Mouse (Mus musculus) limb, embryonic 11.5 days (tissue): ENCODE measurements around the gene Folr1. TPM values are rescaled to one million over a fixed set of nuclear protein-coding genes. Genes with fewer than 3 reads are reported as not detected.

Experiments
- ATAC-seq: fragments of 200-750 bp; cut with Nextera tagmentation; 2 replicates; pipeline ENCODE4 v1.8.0; 2017; ENCODE audit warnings: low read depth; ENCODE audit not compliant: insufficient number of reproducible peaks, low FRiP score, low TSS enrichment
- DNase-seq: peaks from one replicate; pipeline ENCODE4 v3.0.0-alpha.2; 2015; ENCODE audit warnings: low spot score
- H3K27ac ChIP-seq: fragments of 300-500 bp; sonication (generic); replicated peaks from 2 replicates; pipeline ENCODE4 v1.5.1; 2014; ENCODE audit warnings: low read depth, mild to moderate bottlenecking, low read length
- H3K27me3 ChIP-seq: fragments of 300-500 bp; sonication (generic); 2 replicates; pipeline ENCODE4 v1.6.1; 2014; ENCODE audit warnings: mild to moderate bottlenecking, low read length, mixed read lengths; ENCODE audit not compliant: control insufficient read depth, insufficient read depth
- H3K36me3 ChIP-seq: fragments of 300-500 bp; sonication (generic); 2 replicates; pipeline ENCODE4 v1.6.1; 2014; ENCODE audit warnings: mild to moderate bottlenecking, low read length, moderate library complexity, mixed read lengths; ENCODE audit not compliant: control insufficient read depth, insufficient read depth
- H3K4me1 ChIP-seq: fragments of 300-500 bp; sonication (generic); 2 replicates; pipeline ENCODE4 v1.6.1; 2014; ENCODE audit warnings: low read length, mixed read lengths; ENCODE audit not compliant: control insufficient read depth, insufficient read depth
- H3K4me2 ChIP-seq: fragments of 300-500 bp; sonication (generic); 2 replicates; pipeline ENCODE4 v1.6.1; 2014; ENCODE audit warnings: low read depth, mild to moderate bottlenecking, moderate library complexity; ENCODE audit not compliant: severe bottlenecking
- H3K4me3 ChIP-seq: fragments of 300-500 bp; sonication (generic); 2 replicates; pipeline ENCODE4 v1.5.1; 2014; ENCODE audit warnings: low read depth, low read length
- H3K9ac ChIP-seq: fragments of 300-500 bp; sonication (generic); 2 replicates; pipeline ENCODE4 v1.6.1; 2014; ENCODE audit warnings: mild to moderate bottlenecking, low read length
- H3K9me3 ChIP-seq: fragments of 300-500 bp; sonication (generic); 2 replicates; pipeline ENCODE4 v1.6.1; 2016; ENCODE audit warnings: low read length; ENCODE audit not compliant: control insufficient read depth
- WGBS: fragments of 180-500 bp; shearing (Covaris S2); extraction: QIAGEN DNeasy Blood & Tissue Kit; methylation state at CpG from one replicate; pipeline ENCODE4 v1.1.7; 2014; 5-methylcytosine and 5-hydroxymethylcytosine counted together
- polyA plus RNA-seq: library from polyadenylated mRNA; unstranded; fragments of >200 nt; fragmentation: Nextera tagmentation; extraction: Ambion mirVana; gene quantifications from 2 replicates; pipeline ENCODE4 v1.2.1, GENCODE M21; 2014

Folr1 gene
- polyA plus RNA-seq, 1 experiment from 2014 or later: not detected

GRCm38 (mm10) chr7:101844186-101844585 lies 26.4 kb downstream of the Folr1 start:
- Histone ChIP-seq H3K4me2 (no peak overlapping the region), H3K36me3 (no peaks in the 10 kb centered on the region), H3K4me1 (no peaks in the 10 kb centered on the region), H3K4me3 (no peak overlapping the region), H3K9ac (no peak overlapping the region), H3K27me3 (no peaks in the 10 kb centered on the region), H3K27ac (no peak overlapping the region), H3K9me3 (no peaks in the 10 kb centered on the region)
- WGBS: 71% methylated on average over 6 of the region's 6 CpGs
- DNase-seq (no peak), ATAC-seq (no peak)

GRCm38 (mm10) chr7:101837606-101838471 lies 32.7 kb downstream of the Folr1 start, which contains the start of gene Inppl1:
Gene Inppl1, minus strand, starts transcription at chr7:101838229.
- WGBS: under 1% methylated on average over 64 of the region's 64 CpGs
- no peaks in the 10 kb centered on the region for H3K9me3 ChIP-seq
- peak within 1 kb of the TSS; percentile 49 for H3K4me2 ChIP-seq
- no peaks in the 10 kb centered on the region for H3K27me3 ChIP-seq
- peaks cover 11% of the 10 kb centered on the region for H3K4me1 ChIP-seq
- H3K4me3 ChIP-seq: peak within 1 kb of the TSS; percentile 91
- no peaks in the 10 kb centered on the region; the same call in 1 of the 2 replicates for H3K36me3 ChIP-seq
- ATAC-seq (peak; percentile 79), DNase-seq (peak; percentile 89)
- H3K27ac ChIP-seq: peak within 1 kb of the TSS; percentile 93
- H3K9ac ChIP-seq: peak within 1 kb of the TSS; percentile 97

GRCm38 (mm10) chr7:101837154-101837605 lies 33.4 kb downstream of the Folr1 start:
- ATAC-seq (0 out of 2 replicates have a peak, but pooled peaks have one; percentile 0), DNase-seq (no peak)
- Histone ChIP-seq H3K9me3 (no peaks in the 10 kb centered on the region), H3K4me1 (peaks cover 11% of the 10 kb centered on the region), H3K4me2 (peak overlapping the region; percentile 49), H3K27ac (peak overlapping the region; percentile 93), H3K36me3 (peaks cover 2% of the 10 kb centered on the region), H3K9ac (peak overlapping the region; percentile 97), H3K4me3 (peak overlapping the region; percentile 91), H3K27me3 (no peaks in the 10 kb centered on the region)
- under 1% methylated on average over 20 of the region's 20 CpGs for WGBS

- Histone ChIP-seq H3K4me3 (peak overlapping the region; percentile 91), H3K27me3 (no peaks in the 10 kb centered on the region), H3K36me3 (peaks cover 8% of the 10 kb centered on the region), H3K9ac (peak overlapping the region; percentile 97), H3K9me3 (no peaks in the 10 kb centered on the region), H3K4me2 (peak overlapping the region; percentile 49), H3K27ac (peak overlapping the region; percentile 93), H3K4me1 (peaks cover 11% of the 10 kb centered on the region)
- peak; percentile 63; the same call in 1 of the 2 replicates for ATAC-seq
- DNase-seq: peak; percentile 84
- WGBS: under 1% methylated on average over 63 of the region's 63 CpGs
Observed at GRCm38 (mm10) chr7:101836271-101837153, 34.1 kb downstream of the Folr1 start.

- peak overlapping the region; percentile 93; the same call in 1 of the 2 replicates for H3K27ac ChIP-seq
- H3K4me3 ChIP-seq: peak overlapping the region; percentile 91
- H3K9me3 ChIP-seq: no peaks in the 10 kb centered on the region
- H3K9ac ChIP-seq: peak overlapping the region; percentile 97
- H3K4me2 ChIP-seq: peak overlapping the region; percentile 49
- H3K36me3 ChIP-seq: peaks cover 12% of the 10 kb centered on the region
- peaks cover 11% of the 10 kb centered on the region for H3K4me1 ChIP-seq
- ATAC-seq (no peak), DNase-seq (no peak)
- H3K27me3 ChIP-seq: no peaks in the 10 kb centered on the region
- 56% methylated on average over 5 of the region's 5 CpGs for WGBS
Observed at GRCm38 (mm10) chr7:101835457-101836109, 35.0 kb downstream of the Folr1 start.

- Histone ChIP-seq H3K36me3 (peaks cover 19% of the 10 kb centered on the region), H3K9ac (0 out of 2 replicates have a peak overlapping the region, but pooled peaks have one; percentile 4), H3K27ac (no peak overlapping the region), H3K9me3 (no peaks in the 10 kb centered on the region), H3K4me2 (peak overlapping the region; percentile 49; the same call in 1 of the 2 replicates), H3K4me3 (peak overlapping the region; percentile 14; the same call in 1 of the 2 replicates), H3K27me3 (no peaks in the 10 kb centered on the region), H3K4me1 (peaks cover 11% of the 10 kb centered on the region)
- DNase-seq (no peak), ATAC-seq (no peak)
- 76% methylated on average over 3 of the region's 3 CpGs for WGBS
Observed at GRCm38 (mm10) chr7:101834903-101835302, 35.7 kb downstream of the Folr1 start.

- Histone ChIP-seq H3K9ac (no peak overlapping the region), H3K4me3 (no peak overlapping the region), H3K9me3 (no peaks in the 10 kb centered on the region), H3K4me1 (peaks cover 11% of the 10 kb centered on the region), H3K27me3 (no peaks in the 10 kb centered on the region), H3K27ac (no peak overlapping the region), H3K4me2 (no peak overlapping the region), H3K36me3 (peaks cover 23% of the 10 kb centered on the region)
- no peak for ATAC-seq
- 81% methylated on average over 3 of the region's 3 CpGs for WGBS
- DNase-seq: no peak
Observed at GRCm38 (mm10) chr7:101833916-101834584, 36.5 kb downstream of the Folr1 start.
